ENCODE assay signal across 31 mouse cellular contexts in genomic region chr14:121994171-121994700, GRCm38 (mm10). TPM values are rescaled to one million over a fixed set of nuclear protein-coding genes. Genes with fewer than 3 reads are reported as not detected.
DNase-seq lines count a peak whose midpoint lies in the region; ATAC-seq and TF ChIP-seq lines count a peak whose summit lies in the region.
"Had no signal": no experiment of that assay in that cellular context is flagged by ENCODE, and none has a peak within 500 bp of the region (broad histone marks: within the 10 kb centered on the region; RNA-seq: fewer than 3 reads in every experiment).

No protein-coding gene starts in this region.

- DNase-seq in intestine, embryonic 14.5 days (ENCODE audit: low spot score), result peak; percentile 31
- DNase-seq in CD4-positive helper T cell, adult 2 months (ENCODE audit: low read depth, low spot score), result peak; percentile 82
- peak; percentile 67 for DNase-seq in T-cell, adult 2 months (ENCODE audit: low spot score)
- no peak for DNase-seq in forebrain, embryonic 10.5 days (ENCODE audit: extremely low spot score, low spot score)
- DNase-seq in frontal cortex, postnatal 25 days (ENCODE audit: low spot score in 2 of 2), result no peak
- DNase-seq: adrenal gland, postnatal 36 days; cerebellum, adult 18-20 months; cerebellum, postnatal 14 days; gastrocnemius, adult 2 months; kidney, adult 2 months; kidney, postnatal 10 days; lung, adult 18-20 months; lung, postnatal 10 days; retina, postnatal 1 day; right cerebral cortex, postnatal 25 days; spleen, adult 18-20 months; thymus, postnatal 25 days had no signal

- no peak for TF ChIP-seq CTCF in intestine, postnatal 0 days (IDR thresholded peaks at IDR 0.05; ENCODE audit: low read depth)

- H3K27ac ChIP-seq in intestine, embryonic 14.5 days (ENCODE audit: low read depth), result no peak overlapping the region
- H3K27ac ChIP-seq in intestine, postnatal 0 days (ENCODE audit: low read depth, low read length), result no peak overlapping the region
- peak overlapping the region; percentile 57 for H3K27ac ChIP-seq in macrophage
- no peak overlapping the region for H3K27ac ChIP-seq in forebrain, embryonic 10.5 days
- H3K27ac ChIP-seq: embryonic facial prominence, embryonic 12.5 days; forebrain, embryonic 12.5 days; gastrocnemius, adult 2 months; hindbrain, embryonic 10.5 days; hindbrain, postnatal 0 days; layer of hippocampus, adult 2 months; midbrain, embryonic 15.5 days; neural tube, embryonic 13.5 days had no signal

- no peaks in the 10 kb centered on the region; the same call in 1 of the 2 replicates for H3K79me2 ChIP-seq in macrophage (ENCODE audit: inconsistent target)

- H3K9me3 ChIP-seq in intestine, embryonic 14.5 days (ENCODE audit: control insufficient read depth, low read length), result no peaks in the 10 kb centered on the region
- no peaks in the 10 kb centered on the region for H3K9me3 ChIP-seq in intestine, postnatal 0 days (ENCODE audit: control insufficient read depth)
- H3K9me3 ChIP-seq in forebrain, embryonic 10.5 days, result no peaks in the 10 kb centered on the region
- H3K9me3 ChIP-seq: embryonic facial prominence, embryonic 12.5 days; forebrain, embryonic 12.5 days; hindbrain, embryonic 10.5 days; midbrain, embryonic 15.5 days; neural tube, embryonic 13.5 days had no signal

- H3K4me1 ChIP-seq in intestine, embryonic 14.5 days (replicated peaks; ENCODE audit: control insufficient read depth, insufficient read depth, low read length), result no peaks in the 10 kb centered on the region
- 0 out of 2 replicates have a peak, but pooled peaks cover 5% of the 10 kb centered on the region for H3K4me1 ChIP-seq in intestine, postnatal 0 days (replicated peaks; ENCODE audit: control insufficient read depth, insufficient read depth, low read length)
- H3K4me1 ChIP-seq in forebrain, embryonic 10.5 days, result no peaks in the 10 kb centered on the region
- H3K4me1 ChIP-seq: embryonic facial prominence, embryonic 12.5 days; forebrain, embryonic 12.5 days; hindbrain, embryonic 10.5 days; midbrain, embryonic 15.5 days; neural tube, embryonic 13.5 days had no signal

- no peak overlapping the region for H3K4me2 ChIP-seq in intestine, embryonic 14.5 days (ENCODE audit: low read length)
- H3K4me2 ChIP-seq in intestine, postnatal 0 days (replicated peaks; ENCODE audit: low read depth), result no peak overlapping the region
- H3K4me2 ChIP-seq: embryonic facial prominence, embryonic 12.5 days; forebrain, embryonic 12.5 days; liver, embryonic 11.5 days; midbrain, embryonic 15.5 days; neural tube, embryonic 13.5 days had no signal

- H3K36me3 ChIP-seq in intestine, embryonic 14.5 days (ENCODE audit: control insufficient read depth, insufficient read depth, low read length), result peaks cover 30% of the 10 kb centered on the region
- peaks cover 39% of the 10 kb centered on the region; the same call in 1 of the 2 replicates for H3K36me3 ChIP-seq in intestine, postnatal 0 days (ENCODE audit: control insufficient read depth, insufficient read depth)
- H3K36me3 ChIP-seq in macrophage (ENCODE audit: inconsistent target), result no peaks in the 10 kb centered on the region
- peaks cover 48% of the 10 kb centered on the region for H3K36me3 ChIP-seq in forebrain, embryonic 10.5 days (replicated peaks)
- H3K36me3 ChIP-seq: midbrain, embryonic 15.5 days had no signal

- no peaks in the 10 kb centered on the region for H3K27me3 ChIP-seq in intestine, embryonic 14.5 days (replicated peaks; ENCODE audit: control insufficient read depth, insufficient read depth, low read length)
- no peaks in the 10 kb centered on the region for H3K27me3 ChIP-seq in intestine, postnatal 0 days (replicated peaks; ENCODE audit: control insufficient read depth, insufficient read depth, low read length)
- no peaks in the 10 kb centered on the region for H3K27me3 ChIP-seq in forebrain, embryonic 10.5 days (ENCODE audit: poor library complexity, severe bottlenecking)
- H3K27me3 ChIP-seq: embryonic facial prominence, embryonic 12.5 days; forebrain, embryonic 12.5 days; midbrain, embryonic 15.5 days; neural tube, embryonic 13.5 days had no signal

- H3K9ac ChIP-seq in intestine, embryonic 14.5 days (ENCODE audit: low read length), result no peak overlapping the region
- no peak overlapping the region for H3K9ac ChIP-seq in intestine, postnatal 0 days (ENCODE audit: low read depth, low read length)
- H3K9ac ChIP-seq: embryonic facial prominence, embryonic 12.5 days; forebrain, embryonic 12.5 days; midbrain, embryonic 15.5 days; neural tube, embryonic 13.5 days had no signal

- H3K4me3 ChIP-seq in intestine, embryonic 14.5 days (ENCODE audit: low read depth, low read length), result no peak overlapping the region
- no peak overlapping the region for H3K4me3 ChIP-seq in intestine, postnatal 0 days (ENCODE audit: low read depth, low read length)
- H3K4me3 ChIP-seq in macrophage (ENCODE audit: inconsistent target), result no peak overlapping the region
- H3K4me3 ChIP-seq in forebrain, embryonic 10.5 days, result no peak overlapping the region
- H3K4me3 ChIP-seq: embryonic facial prominence, embryonic 12.5 days; forebrain, embryonic 12.5 days; gastrocnemius, adult 2 months; hindbrain, embryonic 10.5 days; layer of hippocampus, adult 2 months; midbrain, embryonic 15.5 days; neural tube, embryonic 13.5 days had no signal

- 92% methylated on average over 17 of the region's 17 CpGs for WGBS in intestine, embryonic 14.5 days
- WGBS in intestine, postnatal 0 days, result 94% methylated on average over 17 of the region's 17 CpGs
- 87% methylated on average over 17 of the region's 17 CpGs for WGBS in macrophage (ENCODE audit: missing documents)
- 96% methylated on average over 17 of the region's 17 CpGs for WGBS in forebrain, embryonic 10.5 days

- ATAC-seq in intestine, embryonic 14.5 days (replicated peaks; ENCODE audit: low FRiP score, low TSS enrichment, low read depth), result no peak
- no peak for ATAC-seq in intestine, postnatal 0 days
- ATAC-seq: hindbrain, postnatal 0 days; midbrain, embryonic 15.5 days had no signal

RNA-seq across cellular contexts. Expression of gene Gpr183, which starts 29.2 kb away (rescaled TPM):
- polyA plus RNA-seq in intestine, embryonic 14.5 days (2014; fragmentation: Nextera tagmentation; extraction: Ambion mirVana), result 3.4 and 4.7 TPM in 2 replicates
- polyA plus RNA-seq in intestine, postnatal 0 days (2015; fragmentation: Nextera tagmentation; extraction: Ambion mirVana), result 1.5 and 1.6 TPM in 2 replicates
- total RNA-seq in macrophage (2018; cell fraction: chromatin; rRNA removed), result 1 to 10 TPM in 13 of 26 experiments, under 1 TPM in 10, not detected in 3; 0.39 to 6.8 (median 1.9) TPM
- total RNA-seq in macrophage (2018; cell fraction: cytosol; rRNA removed), result 10 to 100 TPM in 1 of 26 experiments, 1 to 10 TPM in 19, under 1 TPM in 6; 0.40 to 10.8 (median 3.0) TPM
- 10 to 100 TPM in 1 of 26 experiments, 1 to 10 TPM in 19, under 1 TPM in 6; 0.17 to 27.4 (median 2.0) TPM for total RNA-seq in macrophage (2018; cell fraction: nucleus; rRNA removed)
- 2.6 to 26.1 TPM (median 8.0 TPM) in 3 replicates for polyA plus RNA-seq in macrophage (2018)
- polyA plus RNA-seq in forebrain, embryonic 10.5 days (2016; fragmentation: Nextera tagmentation; extraction: Ambion mirVana), result 1.9 and 2.5 TPM in 2 replicates

RNA-seq across cellular contexts. Expression of gene Timm8a2, which starts 40.2 kb away (rescaled TPM):
- not detected in 2 replicates for polyA plus RNA-seq in intestine, embryonic 14.5 days (2014; fragmentation: Nextera tagmentation; extraction: Ambion mirVana)
- polyA plus RNA-seq in intestine, postnatal 0 days (2015; fragmentation: Nextera tagmentation; extraction: Ambion mirVana), result not detected in 2 replicates
- total RNA-seq in macrophage (2018; cell fraction: chromatin; rRNA removed), result 1 to 10 TPM in 2 of 26 experiments, under 1 TPM in 1, not detected in 23; 0.75 to 1.3 (median 1.1) TPM
- not detected for total RNA-seq in macrophage (2018; cell fraction: cytosol; rRNA removed)
- 1 to 10 TPM in 3 of 26 experiments, under 1 TPM in 5, not detected in 18; 0.61 to 2.4 (median 0.92) TPM for total RNA-seq in macrophage (2018; cell fraction: nucleus; rRNA removed)
- polyA plus RNA-seq in macrophage (2018), result not detected in 3 replicates
- polyA plus RNA-seq in forebrain, embryonic 10.5 days (2016; fragmentation: Nextera tagmentation; extraction: Ambion mirVana), result not detected in 2 replicates
- total RNA-seq: adrenal gland, postnatal 36 days; gastrocnemius, adult 2 months; gastrocnemius, postnatal 4 days; hindbrain, postnatal 0 days; layer of hippocampus, adult 2 months; megakaryocyte progenitor cell, adult 5-6 weeks had no signal
- polyA plus RNA-seq: embryonic facial prominence, embryonic 12.5 days; forebrain, embryonic 12.5 days; heart, embryonic 16.5 days; hindbrain, embryonic 10.5 days; hindbrain, postnatal 0 days; kidney, adult 2 months; limb, embryonic 11.5 days; liver, embryonic 11.5 days; midbrain, embryonic 15.5 days; neural tube, embryonic 13.5 days had no signal

Comparison
In these comparisons a context has a peak if more than half of its experiments do, and no peak if none do; other contexts are left out.
1. DNase-seq: peak in intestine, embryonic 14.5 days (single experiment), CD4-positive helper T cell, adult 2 months (single experiment) and T-cell, adult 2 months (single experiment); none in forebrain, embryonic 10.5 days (single experiment) and frontal cortex, postnatal 25 days (0 of 2).